Mouse (Mus musculus): ENCODE measurements at regions not wholly inside any gene's neighbourhood (a gene's known extent, or its start where the extent isn't known, plus 50 kb on each side); places are given as distances from the start of the nearest gene placed in this dataset.

- 74% methylated on average over 6 of the region's 6 CpGs for WGBS
- no peaks in the 10 kb centered on the region for H3K9me3 ChIP-seq (ENCODE audit: control insufficient read depth, low read length)
- no peak overlapping the region for H3K4me2 ChIP-seq (ENCODE audit: low read length)
- H3K4me3 ChIP-seq (replicated peaks; ENCODE audit: low read length) = no peak overlapping the region
- no peaks in the 10 kb centered on the region for H3K27me3 ChIP-seq (replicated peaks; ENCODE audit: control insufficient read depth, insufficient read depth, low read length)
- peaks cover 24% of the 10 kb centered on the region for H3K4me1 ChIP-seq (replicated peaks; ENCODE audit: control insufficient read depth, insufficient read depth, low read length)
- no peaks in the 10 kb centered on the region for H3K36me3 ChIP-seq (ENCODE audit: control insufficient read depth, insufficient read depth)
- no peak overlapping the region for H3K27ac ChIP-seq (ENCODE audit: low read length)
- no peak overlapping the region for H3K9ac ChIP-seq (replicated peaks; ENCODE audit: low read depth, low read length)
- ATAC-seq = no peak; the same call in 1 of the 2 replicates
These were observed 449.1 kb upstream of the Adamts9 start for GRCm38 (mm10) chr6:93392402-93392801.

- Histone ChIP-seq H3K4me1 (replicated peaks; ENCODE audit: control insufficient read depth, insufficient read depth, low read length) (peaks cover 22% of the 10 kb centered on the region), H3K4me2 (ENCODE audit: low read length) (no peak overlapping the region), H3K9me3 (ENCODE audit: control insufficient read depth, low read length) (no peaks in the 10 kb centered on the region), H3K36me3 (ENCODE audit: control insufficient read depth, insufficient read depth) (no peaks in the 10 kb centered on the region), H3K27ac (ENCODE audit: low read length) (no peak overlapping the region), H3K27me3 (replicated peaks; ENCODE audit: control insufficient read depth, insufficient read depth, low read length) (no peaks in the 10 kb centered on the region), H3K9ac (replicated peaks; ENCODE audit: low read depth, low read length) (no peak overlapping the region), H3K4me3 (replicated peaks; ENCODE audit: low read length) (no peak overlapping the region)
- 94% methylated on average over 5 of the region's 5 CpGs for WGBS
- no peak for ATAC-seq
These were observed 447.9 kb upstream of the Adamts9 start for GRCm38 (mm10) chr6:93391166-93391565.

GRCm38 (mm10) chr6:93371341-93371740 is 428.0 kb upstream of the Adamts9 start:
- Histone ChIP-seq H3K9me3 (ENCODE audit: control insufficient read depth, low read length) (no peaks in the 10 kb centered on the region), H3K4me3 (replicated peaks; ENCODE audit: low read length) (no peak overlapping the region), H3K27ac (ENCODE audit: low read length) (no peak overlapping the region), H3K27me3 (replicated peaks; ENCODE audit: control insufficient read depth, insufficient read depth, low read length) (no peaks in the 10 kb centered on the region; the same call in 1 of the 2 replicates), H3K9ac (replicated peaks; ENCODE audit: low read depth, low read length) (no peak overlapping the region), H3K36me3 (ENCODE audit: control insufficient read depth, insufficient read depth) (no peaks in the 10 kb centered on the region), H3K4me2 (ENCODE audit: low read length) (no peak overlapping the region), H3K4me1 (replicated peaks; ENCODE audit: control insufficient read depth, insufficient read depth, low read length) (no peaks in the 10 kb centered on the region)
- no peak for ATAC-seq
- 79% methylated on average over 6 of the region's 6 CpGs for WGBS

- 69% methylated on average over 4 of the region's 4 CpGs for WGBS
- H3K27ac ChIP-seq (ENCODE audit: low read length) = no peak overlapping the region
- H3K4me1 ChIP-seq (replicated peaks; ENCODE audit: control insufficient read depth, insufficient read depth, low read length) = no peaks in the 10 kb centered on the region
- H3K9me3 ChIP-seq (ENCODE audit: control insufficient read depth, low read length) = no peaks in the 10 kb centered on the region
- no peak for ATAC-seq
- no peak overlapping the region for H3K9ac ChIP-seq (replicated peaks; ENCODE audit: low read depth, low read length)
- H3K4me2 ChIP-seq (ENCODE audit: low read length) = no peak overlapping the region
- no peaks in the 10 kb centered on the region for H3K36me3 ChIP-seq (ENCODE audit: control insufficient read depth, insufficient read depth)
- no peaks in the 10 kb centered on the region for H3K27me3 ChIP-seq (replicated peaks; ENCODE audit: control insufficient read depth, insufficient read depth, low read length)
- H3K4me3 ChIP-seq (replicated peaks; ENCODE audit: low read length) = no peak overlapping the region
These were observed 420.6 kb upstream of the Adamts9 start for GRCm38 (mm10) chr6:93363846-93364245.

- peaks cover 4% of the 10 kb centered on the region; the same call in 1 of the 2 replicates for H3K4me1 ChIP-seq (replicated peaks; ENCODE audit: control insufficient read depth, insufficient read depth, low read length)
These were observed 410.2 kb upstream of the Adamts9 start for GRCm38 (mm10) chr6:93353353-93354125.

GRCm38 (mm10) chr6:93349936-93350700 is 406.8 kb upstream of the Adamts9 start:
- peaks cover 4% of the 10 kb centered on the region; the same call in 1 of the 2 replicates for H3K4me1 ChIP-seq (replicated peaks; ENCODE audit: control insufficient read depth, insufficient read depth, low read length)
- no peak overlapping the region for H3K27ac ChIP-seq (ENCODE audit: low read length)
- H3K4me3 ChIP-seq (replicated peaks; ENCODE audit: low read length) = no peak overlapping the region
- H3K4me2 ChIP-seq (ENCODE audit: low read length) = no peak overlapping the region
- H3K9ac ChIP-seq (replicated peaks; ENCODE audit: low read depth, low read length) = no peak overlapping the region
- no peaks in the 10 kb centered on the region for H3K9me3 ChIP-seq (ENCODE audit: control insufficient read depth, low read length)
- no peak for ATAC-seq
- WGBS = 15% methylated on average over 7 of the region's 7 CpGs
- H3K27me3 ChIP-seq (replicated peaks; ENCODE audit: control insufficient read depth, insufficient read depth, low read length) = no peaks in the 10 kb centered on the region
- no peaks in the 10 kb centered on the region for H3K36me3 ChIP-seq (ENCODE audit: control insufficient read depth, insufficient read depth)

More at GRCm38 (mm10) chr6:93353353-93354125, 410.2 kb upstream of the Adamts9 start:
- Histone ChIP-seq H3K9me3 (ENCODE audit: control insufficient read depth, low read length) (no peaks in the 10 kb centered on the region), H3K4me3 (replicated peaks; ENCODE audit: low read length) (no peak overlapping the region), H3K27ac (ENCODE audit: low read length) (no peak overlapping the region), H3K27me3 (replicated peaks; ENCODE audit: control insufficient read depth, insufficient read depth, low read length) (no peaks in the 10 kb centered on the region), H3K9ac (replicated peaks; ENCODE audit: low read depth, low read length) (no peak overlapping the region), H3K36me3 (ENCODE audit: control insufficient read depth, insufficient read depth) (no peaks in the 10 kb centered on the region), H3K4me2 (ENCODE audit: low read length) (no peak overlapping the region)
- no peak for ATAC-seq
- WGBS = 81% methylated on average over 12 of the region's 12 CpGs

GRCm38 (mm10) chr6:93348141-93348540 is 404.8 kb upstream of the Adamts9 start:
- WGBS = 79% methylated on average over 3 of the region's 3 CpGs
- H3K27me3 ChIP-seq (replicated peaks; ENCODE audit: control insufficient read depth, insufficient read depth, low read length) = no peaks in the 10 kb centered on the region
- no peaks in the 10 kb centered on the region for H3K36me3 ChIP-seq (ENCODE audit: control insufficient read depth, insufficient read depth)
- H3K4me3 ChIP-seq (replicated peaks; ENCODE audit: low read length) = no peak overlapping the region
- no peak overlapping the region for H3K27ac ChIP-seq (ENCODE audit: low read length)
- no peak overlapping the region for H3K4me2 ChIP-seq (ENCODE audit: low read length)
- peaks cover 4% of the 10 kb centered on the region; the same call in 1 of the 2 replicates for H3K4me1 ChIP-seq (replicated peaks; ENCODE audit: control insufficient read depth, insufficient read depth, low read length)
- no peak overlapping the region for H3K9ac ChIP-seq (replicated peaks; ENCODE audit: low read depth, low read length)
- H3K9me3 ChIP-seq (ENCODE audit: control insufficient read depth, low read length) = no peaks in the 10 kb centered on the region
- ATAC-seq = no peak

- no peak overlapping the region for H3K27ac ChIP-seq (ENCODE audit: low read length)
- ATAC-seq = no peak
- no peaks in the 10 kb centered on the region for H3K36me3 ChIP-seq (ENCODE audit: control insufficient read depth, insufficient read depth)
- no peak overlapping the region for H3K4me2 ChIP-seq (ENCODE audit: low read length)
- no peaks in the 10 kb centered on the region for H3K27me3 ChIP-seq (replicated peaks; ENCODE audit: control insufficient read depth, insufficient read depth, low read length)
- H3K4me1 ChIP-seq (replicated peaks; ENCODE audit: control insufficient read depth, insufficient read depth, low read length) = no peaks in the 10 kb centered on the region
- H3K4me3 ChIP-seq (replicated peaks; ENCODE audit: low read length) = no peak overlapping the region
- no peaks in the 10 kb centered on the region for H3K9me3 ChIP-seq (ENCODE audit: control insufficient read depth, low read length)
- 81% methylated on average over 2 of the region's 2 CpGs for WGBS
- H3K9ac ChIP-seq (replicated peaks; ENCODE audit: low read depth, low read length) = no peak overlapping the region
These were observed 385.4 kb upstream of the Adamts9 start for GRCm38 (mm10) chr6:93328683-93329082.

GRCm38 (mm10) chr6:93327930-93328329 is 384.6 kb upstream of the Adamts9 start:
- no peaks in the 10 kb centered on the region for H3K36me3 ChIP-seq (ENCODE audit: control insufficient read depth, insufficient read depth)
- H3K27me3 ChIP-seq (replicated peaks; ENCODE audit: control insufficient read depth, insufficient read depth, low read length) = no peaks in the 10 kb centered on the region
- 61% methylated on average over 1 of the region's 1 CpGs for WGBS
- H3K4me3 ChIP-seq (replicated peaks; ENCODE audit: low read length) = no peak overlapping the region
- H3K4me2 ChIP-seq (ENCODE audit: low read length) = no peak overlapping the region
- no peak for ATAC-seq
- H3K9me3 ChIP-seq (ENCODE audit: control insufficient read depth, low read length) = no peaks in the 10 kb centered on the region
- H3K27ac ChIP-seq (ENCODE audit: low read length) = no peak overlapping the region
- H3K4me1 ChIP-seq (replicated peaks; ENCODE audit: control insufficient read depth, insufficient read depth, low read length) = no peaks in the 10 kb centered on the region
- no peak overlapping the region for H3K9ac ChIP-seq (replicated peaks; ENCODE audit: low read depth, low read length)
